Mouse (Mus musculus) lung, postnatal 0 days (tissue): ENCODE results near the gene Slc26a10. TPM values are rescaled to one million over a fixed set of nuclear protein-coding genes. Genes with fewer than 3 reads are reported as not detected.

ENCODE experiments used
- ATAC-seq: fragments of 200-750 bp; cut with Nextera tagmentation; 2 replicates; pipeline ENCODE4 v1.8.0; 2017; ENCODE audit warnings: moderate library complexity
- DNase-seq: peaks from one replicate; pipeline ENCODE4 v3.0.0-alpha.2; 2016; ENCODE audit warnings: low spot score
- H3K27ac ChIP-seq: fragments of 300-500 bp; sonication (generic); 2 replicates; pipeline ENCODE4 v1.5.1; 2014; ENCODE audit warnings: antibody characterized with exemption, mild to moderate bottlenecking, low read length, mixed read lengths
- H3K27me3 ChIP-seq: fragments of 300-500 bp; sonication (generic); replicated peaks from 2 replicates; pipeline ENCODE4 v1.6.1; 2014; ENCODE audit warnings: low read length, mixed read lengths; ENCODE audit not compliant: insufficient read depth
- H3K36me3 ChIP-seq: fragments of 300-500 bp; sonication (generic); 2 replicates; pipeline ENCODE4 v1.6.1; 2014; ENCODE audit warnings: low read length, mixed read lengths; ENCODE audit not compliant: insufficient read depth
- H3K4me1 ChIP-seq: fragments of 300-500 bp; sonication (generic); 2 replicates; pipeline ENCODE4 v1.6.1; 2014; ENCODE audit warnings: antibody characterized with exemption, low read depth, low read length, mixed read lengths; ENCODE audit not compliant: insufficient read depth
- H3K4me2 ChIP-seq: fragments of 300-500 bp; sonication (generic); replicated peaks from 2 replicates; pipeline ENCODE4 v1.6.1; 2014; ENCODE audit warnings: low read depth, mild to moderate bottlenecking, low read length, moderate library complexity, mixed read lengths
- H3K4me3 ChIP-seq: fragments of 300-500 bp; sonication (generic); 2 replicates; pipeline ENCODE4 v1.5.1; 2014; ENCODE audit warnings: low read depth, low read length
- H3K9ac ChIP-seq: fragments of 300-500 bp; sonication (generic); replicated peaks from 2 replicates; pipeline ENCODE4 v1.6.1; 2014; ENCODE audit warnings: low read depth, mild to moderate bottlenecking
- H3K9me3 ChIP-seq: fragments of 300-500 bp; sonication (generic); 2 replicates; pipeline ENCODE4 v1.6.1; 2016; ENCODE audit warnings: low read length, mixed read lengths
- CTCF ChIP-seq: IDR thresholded peaks from 2 replicates; pipeline ENCODE4 v1.5.1; 2016; ENCODE audit warnings: antibody characterized with exemption, mild to moderate bottlenecking
- EP300 ChIP-seq: IDR thresholded peaks from 2 replicates; pipeline ENCODE4 v1.6.1; 2016; ENCODE audit warnings: antibody characterized with exemption, mild to moderate bottlenecking, control low read depth
- WGBS: fragments of 180-500 bp; shearing (Covaris S2); extraction: QIAGEN DNeasy Blood & Tissue Kit; methylation state at CpG from one replicate; pipeline ENCODE4 v1.1.7; 2014; 5-methylcytosine and 5-hydroxymethylcytosine counted together
- polyA plus RNA-seq: library from polyadenylated mRNA; unstranded; fragments of >200 nt; fragmentation: Nextera tagmentation; extraction: Ambion mirVana; gene quantifications from 2 replicates; pipeline ENCODE4 v1.2.1, GENCODE M21; 2015

Slc26a10 gene
- polyA plus RNA-seq, 1 experiment from 2014 or later = 1.0 TPM

GRCm38 (mm10) chr10:127203106-127203505 lies 22.7 kb upstream of the Slc26a10 start:
- no peak for DNase-seq
- no peak overlapping the region for H3K4me3 ChIP-seq
- TF ChIP-seq EP300 (no peak), CTCF (no peak)
- H3K4me2 ChIP-seq = no peak overlapping the region
- no peak overlapping the region for H3K9ac ChIP-seq
- no peaks in the 10 kb centered on the region for H3K27me3 ChIP-seq
- WGBS = 90% methylated on average over 3 of the region's 3 CpGs
- ATAC-seq = no peak
- peaks cover 25% of the 10 kb centered on the region for H3K36me3 ChIP-seq
- H3K27ac ChIP-seq = no peak overlapping the region
- no peaks in the 10 kb centered on the region for H3K4me1 ChIP-seq
- H3K9me3 ChIP-seq = no peaks in the 10 kb centered on the region

GRCm38 (mm10) chr10:127200279-127200678 lies 19.8 kb upstream of the Slc26a10 start:
- DNase-seq (no peak), ATAC-seq (no peak)
- Histone ChIP-seq H3K9ac (no peak overlapping the region), H3K4me1 (peaks cover 5% of the 10 kb centered on the region; the same call in 1 of the 2 replicates), H3K27ac (no peak overlapping the region), H3K9me3 (no peaks in the 10 kb centered on the region), H3K27me3 (no peaks in the 10 kb centered on the region), H3K36me3 (peaks cover 23% of the 10 kb centered on the region), H3K4me3 (no peak overlapping the region), H3K4me2 (no peak overlapping the region)
- TF ChIP-seq CTCF (peak; percentile 44), EP300 (no peak)
- 78% methylated on average over 8 of the region's 8 CpGs for WGBS

GRCm38 (mm10) chr10:127199474-127199873 lies 19.0 kb upstream of the Slc26a10 start:
- no peaks in the 10 kb centered on the region for H3K9me3 ChIP-seq
- peaks cover 23% of the 10 kb centered on the region; the same call in 1 of the 2 replicates for H3K36me3 ChIP-seq
- no peak for TF ChIP-seq CTCF
- TF ChIP-seq EP300 = no peak
- ATAC-seq (no peak), DNase-seq (no peak)
- no peak overlapping the region for H3K4me3 ChIP-seq
- peaks cover 5% of the 10 kb centered on the region; the same call in 1 of the 2 replicates for H3K4me1 ChIP-seq
- no peaks in the 10 kb centered on the region for H3K27me3 ChIP-seq
- H3K9ac ChIP-seq = no peak overlapping the region
- 83% methylated on average over 11 of the region's 11 CpGs for WGBS
- H3K4me2 ChIP-seq = no peak overlapping the region
- no peak overlapping the region for H3K27ac ChIP-seq

GRCm38 (mm10) chr10:127199068-127199467 lies 18.6 kb upstream of the Slc26a10 start:
- TF ChIP-seq CTCF (no peak), EP300 (no peak)
- ATAC-seq = no peak

GRCm38 (mm10) chr10:127198492-127198891 lies 18.0 kb upstream of the Slc26a10 start:
- H3K27me3 ChIP-seq = no peaks in the 10 kb centered on the region
- H3K36me3 ChIP-seq = peaks cover 22% of the 10 kb centered on the region; the same call in 1 of the 2 replicates
- ATAC-seq (no peak), DNase-seq (no peak)
- WGBS = 41% methylated on average over 2 of the region's 2 CpGs
- no peak overlapping the region for H3K27ac ChIP-seq
- peaks cover 5% of the 10 kb centered on the region; the same call in 1 of the 2 replicates for H3K4me1 ChIP-seq
- H3K9me3 ChIP-seq = no peaks in the 10 kb centered on the region
- no peak overlapping the region for H3K9ac ChIP-seq
- no peak overlapping the region for H3K4me3 ChIP-seq
- TF ChIP-seq CTCF = no peak
- TF ChIP-seq EP300 = no peak
- no peak overlapping the region for H3K4me2 ChIP-seq

More at GRCm38 (mm10) chr10:127199068-127199467, 18.6 kb upstream of the Slc26a10 start:
- Histone ChIP-seq H3K4me2 (no peak overlapping the region), H3K9me3 (no peaks in the 10 kb centered on the region), H3K4me1 (peaks cover 5% of the 10 kb centered on the region; the same call in 1 of the 2 replicates), H3K27me3 (no peaks in the 10 kb centered on the region), H3K4me3 (no peak overlapping the region), H3K9ac (no peak overlapping the region), H3K27ac (no peak overlapping the region), H3K36me3 (peaks cover 23% of the 10 kb centered on the region; the same call in 1 of the 2 replicates)
- DNase-seq = no peak
- 58% methylated on average over 5 of the region's 5 CpGs for WGBS

GRCm38 (mm10) chr10:127197505-127198110 lies 17.2 kb upstream of the Slc26a10 start:
- H3K4me2 ChIP-seq = no peak overlapping the region
- H3K4me3 ChIP-seq = no peak overlapping the region
- DNase-seq (no peak), ATAC-seq (no peak)
- peaks cover 5% of the 10 kb centered on the region; the same call in 1 of the 2 replicates for H3K4me1 ChIP-seq
- peaks cover 17% of the 10 kb centered on the region; the same call in 1 of the 2 replicates for H3K36me3 ChIP-seq
- TF ChIP-seq CTCF (no peak), EP300 (no peak)
- WGBS = 74% methylated on average over 11 of the region's 11 CpGs
- H3K27ac ChIP-seq = no peak overlapping the region
- no peaks in the 10 kb centered on the region for H3K9me3 ChIP-seq
- H3K27me3 ChIP-seq = no peaks in the 10 kb centered on the region
- H3K9ac ChIP-seq = no peak overlapping the region
